Mouse (Mus musculus): ENCODE measurements at regions not wholly inside any gene's neighbourhood (a gene's known extent, or its start where the extent isn't known, plus 50 kb on each side); places are given as distances from the start of the nearest gene placed in this dataset.

- Histone ChIP-seq H3K27me3 (ENCODE audit: control insufficient read depth, insufficient read depth, low read length, poor library complexity, severe bottlenecking) (no peaks in the 10 kb centered on the region), H3K36me3 (ENCODE audit: control insufficient read depth, insufficient read depth, low read length, poor library complexity, severe bottlenecking) (no peaks in the 10 kb centered on the region)
These were observed 168.4 kb upstream of the Ccdc122 start for GRCm38 (mm10) chr14:76868131-76868530.

GRCm38 (mm10) chr14:76864664-76865063 is 171.9 kb upstream of the Ccdc122 start:
- no peaks in the 10 kb centered on the region for H3K27me3 ChIP-seq (ENCODE audit: control insufficient read depth, insufficient read depth, low read length, poor library complexity, severe bottlenecking)

More at GRCm38 (mm10) chr14:76868131-76868530, 168.4 kb upstream of the Ccdc122 start:
- no peak for DNase-seq (ENCODE audit: low read depth, low spot score)

GRCm38 (mm10) chr14:76863035-76863706 is 173.4 kb upstream of the Ccdc122 start:
- H3K36me3 ChIP-seq (ENCODE audit: control insufficient read depth, insufficient read depth, low read length, poor library complexity, severe bottlenecking) = no peaks in the 10 kb centered on the region
- DNase-seq (ENCODE audit: low read depth, low spot score) = no peak
- no peaks in the 10 kb centered on the region for H3K27me3 ChIP-seq (ENCODE audit: control insufficient read depth, insufficient read depth, low read length, poor library complexity, severe bottlenecking)

More at GRCm38 (mm10) chr14:76864664-76865063, 171.9 kb upstream of the Ccdc122 start:
- no peak for DNase-seq (ENCODE audit: low read depth, low spot score)
- H3K36me3 ChIP-seq (ENCODE audit: control insufficient read depth, insufficient read depth, low read length, poor library complexity, severe bottlenecking) = no peaks in the 10 kb centered on the region

GRCm38 (mm10) chr14:76858396-76858795 is 178.2 kb upstream of the Ccdc122 start:
- H3K36me3 ChIP-seq (ENCODE audit: control insufficient read depth, insufficient read depth, low read length, poor library complexity, severe bottlenecking) = no peaks in the 10 kb centered on the region
- no peaks in the 10 kb centered on the region for H3K27me3 ChIP-seq (ENCODE audit: control insufficient read depth, insufficient read depth, low read length, poor library complexity, severe bottlenecking)
- DNase-seq (ENCODE audit: low read depth, low spot score) = no peak

- peak; percentile 41 for DNase-seq (ENCODE audit: low read depth, low spot score)
- H3K27me3 ChIP-seq (ENCODE audit: control insufficient read depth, insufficient read depth, low read length, poor library complexity, severe bottlenecking) = no peaks in the 10 kb centered on the region
- H3K36me3 ChIP-seq (ENCODE audit: control insufficient read depth, insufficient read depth, low read length, poor library complexity, severe bottlenecking) = no peaks in the 10 kb centered on the region
These were observed 179.3 kb upstream of the Ccdc122 start for GRCm38 (mm10) chr14:76857196-76857773.

- DNase-seq (ENCODE audit: low read depth, low spot score) = no peak
- H3K27me3 ChIP-seq (ENCODE audit: control insufficient read depth, insufficient read depth, low read length, poor library complexity, severe bottlenecking) = no peaks in the 10 kb centered on the region
- no peaks in the 10 kb centered on the region for H3K36me3 ChIP-seq (ENCODE audit: control insufficient read depth, insufficient read depth, low read length, poor library complexity, severe bottlenecking)
These were observed 180.0 kb upstream of the Ccdc122 start for GRCm38 (mm10) chr14:76856591-76856990.

GRCm38 (mm10) chr14:76854965-76855364 is 181.6 kb upstream of the Ccdc122 start:
- Histone ChIP-seq H3K27me3 (ENCODE audit: control insufficient read depth, insufficient read depth, low read length, poor library complexity, severe bottlenecking) (no peaks in the 10 kb centered on the region), H3K36me3 (ENCODE audit: control insufficient read depth, insufficient read depth, low read length, poor library complexity, severe bottlenecking) (no peaks in the 10 kb centered on the region)
- DNase-seq (ENCODE audit: low read depth, low spot score) = no peak

GRCm38 (mm10) chr14:76851473-76852214 is 184.9 kb upstream of the Ccdc122 start:
- Histone ChIP-seq H3K27me3 (ENCODE audit: control insufficient read depth, insufficient read depth, low read length, poor library complexity, severe bottlenecking) (no peaks in the 10 kb centered on the region), H3K36me3 (ENCODE audit: control insufficient read depth, insufficient read depth, low read length, poor library complexity, severe bottlenecking) (no peaks in the 10 kb centered on the region)
- DNase-seq (ENCODE audit: low read depth, low spot score) = peak; percentile 15

GRCm38 (mm10) chr14:76850641-76851040 is 185.9 kb upstream of the Ccdc122 start:
- H3K36me3 ChIP-seq (ENCODE audit: control insufficient read depth, insufficient read depth, low read length, poor library complexity, severe bottlenecking) = no peaks in the 10 kb centered on the region

GRCm38 (mm10) chr14:76850051-76850450 is 186.5 kb upstream of the Ccdc122 start:
- Histone ChIP-seq H3K36me3 (ENCODE audit: control insufficient read depth, insufficient read depth, low read length, poor library complexity, severe bottlenecking) (no peaks in the 10 kb centered on the region), H3K27me3 (ENCODE audit: control insufficient read depth, insufficient read depth, low read length, poor library complexity, severe bottlenecking) (no peaks in the 10 kb centered on the region)
- DNase-seq (ENCODE audit: low read depth, low spot score) = no peak

More at GRCm38 (mm10) chr14:76850641-76851040, 185.9 kb upstream of the Ccdc122 start:
- DNase-seq (ENCODE audit: low read depth, low spot score) = no peak
- H3K27me3 ChIP-seq (ENCODE audit: control insufficient read depth, insufficient read depth, low read length, poor library complexity, severe bottlenecking) = no peaks in the 10 kb centered on the region

GRCm38 (mm10) chr14:76849636-76850035 is 186.9 kb upstream of the Ccdc122 start:
- Histone ChIP-seq H3K27me3 (ENCODE audit: control insufficient read depth, insufficient read depth, low read length, poor library complexity, severe bottlenecking) (no peaks in the 10 kb centered on the region), H3K36me3 (ENCODE audit: control insufficient read depth, insufficient read depth, low read length, poor library complexity, severe bottlenecking) (no peaks in the 10 kb centered on the region)
- no peak for DNase-seq (ENCODE audit: low read depth, low spot score)

GRCm38 (mm10) chr14:76849071-76849470 is 187.5 kb upstream of the Ccdc122 start:
- no peak for DNase-seq (ENCODE audit: low read depth, low spot score)
- H3K27me3 ChIP-seq (ENCODE audit: control insufficient read depth, insufficient read depth, low read length, poor library complexity, severe bottlenecking) = no peaks in the 10 kb centered on the region

GRCm38 (mm10) chr14:76845706-76846105 is 190.9 kb upstream of the Ccdc122 start:
- no peak for DNase-seq (ENCODE audit: low read depth, low spot score)

More at GRCm38 (mm10) chr14:76849071-76849470, 187.5 kb upstream of the Ccdc122 start:
- H3K36me3 ChIP-seq (ENCODE audit: control insufficient read depth, insufficient read depth, low read length, poor library complexity, severe bottlenecking) = no peaks in the 10 kb centered on the region

GRCm38 (mm10) chr14:76844717-76845116 is 191.9 kb upstream of the Ccdc122 start:
- no peaks in the 10 kb centered on the region for H3K27me3 ChIP-seq (ENCODE audit: control insufficient read depth, insufficient read depth, low read length, poor library complexity, severe bottlenecking)
- no peaks in the 10 kb centered on the region for H3K36me3 ChIP-seq (ENCODE audit: control insufficient read depth, insufficient read depth, low read length, poor library complexity, severe bottlenecking)
- DNase-seq (ENCODE audit: low read depth, low spot score) = no peak

More at GRCm38 (mm10) chr14:76845706-76846105, 190.9 kb upstream of the Ccdc122 start:
- Histone ChIP-seq H3K27me3 (ENCODE audit: control insufficient read depth, insufficient read depth, low read length, poor library complexity, severe bottlenecking) (no peaks in the 10 kb centered on the region), H3K36me3 (ENCODE audit: control insufficient read depth, insufficient read depth, low read length, poor library complexity, severe bottlenecking) (no peaks in the 10 kb centered on the region)
